Mouse (Mus musculus): ENCODE data around the gene Cacnb2. TPM values are rescaled to one million over a fixed set of nuclear protein-coding genes. Genes with fewer than 3 reads are reported as not detected.
A peak's percentile ranks its signal among the peaks of the same experiment; 100 is the strongest.

Cacnb2 gene
- polyA plus RNA-seq, 1 experiment from 2014 or later, result 1.2 TPM

GRCm38 (mm10) chr2:14818651-14819050 lies 215.8 kb downstream of the Cacnb2 start:
- Histone ChIP-seq H3K9me3 (ENCODE audit: control insufficient read depth, low read length) (no peaks in the 10 kb centered on the region), H3K36me3 (ENCODE audit: control insufficient read depth, insufficient read depth, low read length) (no peaks in the 10 kb centered on the region), H3K27ac (replicated peaks; ENCODE audit: low read depth, low read length) (no peak overlapping the region), H3K4me3 (ENCODE audit: low read depth, low read length) (no peak overlapping the region), H3K9ac (ENCODE audit: low read depth, low read length) (no peak overlapping the region), H3K4me1 (ENCODE audit: control insufficient read depth, insufficient read depth, low read length) (peaks cover under 1% of the 10 kb centered on the region; the same call in 1 of the 2 replicates), H3K27me3 (replicated peaks; ENCODE audit: control insufficient read depth, insufficient read depth, low read length) (no peaks in the 10 kb centered on the region), H3K4me2 (ENCODE audit: low read depth, low read length) (no peak overlapping the region)
- DNase-seq (ENCODE audit: low spot score) (no peak), ATAC-seq (ENCODE audit: low read depth) (no peak)
- WGBS, result 34% methylated on average over 1 of the region's 1 CpGs

DNA sequence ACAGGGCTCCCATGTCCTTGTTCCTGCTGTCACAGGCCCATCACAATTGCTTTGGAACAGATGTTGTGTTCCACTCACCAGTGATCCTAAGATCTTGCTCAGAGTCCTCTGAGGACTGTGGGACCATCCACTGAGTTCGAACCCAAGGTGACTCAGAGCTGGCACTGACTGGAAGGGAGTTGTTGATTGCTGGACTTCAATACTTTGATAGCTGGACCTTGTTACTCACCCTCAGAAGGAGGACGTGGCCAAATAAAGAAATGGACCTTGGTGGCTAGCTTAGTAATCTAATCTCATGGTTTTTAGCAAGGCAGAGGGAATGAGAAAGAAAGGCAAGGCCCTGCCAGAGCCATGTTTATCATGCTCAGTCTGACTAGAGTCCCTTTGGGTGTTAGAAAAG lies 218.1 kb downstream of the Cacnb2 start:
- H3K4me1 ChIP-seq (ENCODE audit: control insufficient read depth, insufficient read depth, low read length), result peaks cover 3% of the 10 kb centered on the region; the same call in 1 of the 2 replicates
- H3K27ac ChIP-seq (replicated peaks; ENCODE audit: low read depth, low read length), result no peak overlapping the region
- no peak overlapping the region for H3K4me3 ChIP-seq (ENCODE audit: low read depth, low read length)
- H3K9me3 ChIP-seq (ENCODE audit: control insufficient read depth, low read length), result no peaks in the 10 kb centered on the region
- ATAC-seq (ENCODE audit: low read depth) (no peak), DNase-seq (ENCODE audit: low spot score) (no peak)
- no peak overlapping the region for H3K4me2 ChIP-seq (ENCODE audit: low read depth, low read length)
- no peaks in the 10 kb centered on the region for H3K27me3 ChIP-seq (replicated peaks; ENCODE audit: control insufficient read depth, insufficient read depth, low read length)
- 91% methylated on average over 2 of the region's 2 CpGs for WGBS
- no peak overlapping the region for H3K9ac ChIP-seq (ENCODE audit: low read depth, low read length)
- H3K36me3 ChIP-seq (ENCODE audit: control insufficient read depth, insufficient read depth, low read length), result no peaks in the 10 kb centered on the region

GRCm38 (mm10) chr2:14823105-14823504 lies 220.2 kb downstream of the Cacnb2 start:
- Histone ChIP-seq H3K27ac (replicated peaks; ENCODE audit: low read depth, low read length) (no peak overlapping the region), H3K9me3 (ENCODE audit: control insufficient read depth, low read length) (no peaks in the 10 kb centered on the region), H3K36me3 (ENCODE audit: control insufficient read depth, insufficient read depth, low read length) (no peaks in the 10 kb centered on the region), H3K9ac (ENCODE audit: low read depth, low read length) (no peak overlapping the region), H3K4me1 (ENCODE audit: control insufficient read depth, insufficient read depth, low read length) (peaks cover 3% of the 10 kb centered on the region; the same call in 1 of the 2 replicates), H3K27me3 (replicated peaks; ENCODE audit: control insufficient read depth, insufficient read depth, low read length) (no peaks in the 10 kb centered on the region), H3K4me2 (ENCODE audit: low read depth, low read length) (no peak overlapping the region), H3K4me3 (ENCODE audit: low read depth, low read length) (no peak overlapping the region)
- DNase-seq (ENCODE audit: low spot score), result peak; percentile 48
- no peak; the same call in 1 of the 2 replicates for ATAC-seq (ENCODE audit: low read depth)

DNA sequence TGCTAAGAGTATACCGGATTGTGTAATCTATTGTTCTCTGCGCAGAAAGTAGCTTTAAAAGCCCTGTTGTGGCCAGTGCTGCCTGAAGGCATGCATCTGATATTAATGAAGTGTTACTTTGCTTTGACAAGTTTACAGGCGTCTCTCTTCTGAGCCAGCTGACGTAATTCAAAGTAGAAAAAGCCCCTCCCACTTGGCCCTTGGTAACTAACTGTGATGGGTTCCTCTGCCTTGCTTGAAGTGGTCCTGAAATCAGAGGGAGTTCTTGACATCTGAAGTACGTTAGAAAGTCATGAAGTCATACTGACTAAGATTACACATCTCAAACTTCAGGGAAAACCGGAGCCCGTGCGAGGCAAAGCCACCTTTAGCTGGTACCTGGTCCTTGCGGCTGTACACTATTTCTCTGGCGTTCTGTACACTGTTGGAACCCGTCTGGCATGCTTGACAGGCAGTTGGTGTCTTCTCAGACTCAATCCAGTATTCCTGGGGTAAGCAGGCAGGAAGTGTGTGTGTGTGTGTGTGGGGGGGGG lies 221.0 kb downstream of the Cacnb2 start:
- Histone ChIP-seq H3K36me3 (ENCODE audit: control insufficient read depth, insufficient read depth, low read length) (no peaks in the 10 kb centered on the region), H3K4me3 (ENCODE audit: low read depth, low read length) (no peak overlapping the region), H3K27ac (replicated peaks; ENCODE audit: low read depth, low read length) (no peak overlapping the region), H3K9ac (ENCODE audit: low read depth, low read length) (peak overlapping the region; percentile 45), H3K4me1 (ENCODE audit: control insufficient read depth, insufficient read depth, low read length) (peaks cover 5% of the 10 kb centered on the region), H3K27me3 (replicated peaks; ENCODE audit: control insufficient read depth, insufficient read depth, low read length) (no peaks in the 10 kb centered on the region), H3K9me3 (ENCODE audit: control insufficient read depth, low read length) (no peaks in the 10 kb centered on the region), H3K4me2 (ENCODE audit: low read depth, low read length) (peak overlapping the region; percentile 39)
- ATAC-seq (ENCODE audit: low read depth), result peak; percentile 60
- WGBS, result 20% methylated on average over 11 of the region's 11 CpGs
- peak; percentile 69 for DNase-seq (ENCODE audit: low spot score)

- Histone ChIP-seq H3K4me2 (ENCODE audit: low read depth, low read length) (no peak overlapping the region), H3K27me3 (replicated peaks; ENCODE audit: control insufficient read depth, insufficient read depth, low read length) (no peaks in the 10 kb centered on the region), H3K9me3 (ENCODE audit: control insufficient read depth, low read length) (no peaks in the 10 kb centered on the region), H3K27ac (replicated peaks; ENCODE audit: low read depth, low read length) (no peak overlapping the region), H3K4me1 (ENCODE audit: control insufficient read depth, insufficient read depth, low read length) (peaks cover 9% of the 10 kb centered on the region), H3K4me3 (ENCODE audit: low read depth, low read length) (no peak overlapping the region), H3K9ac (ENCODE audit: low read depth, low read length) (no peak overlapping the region), H3K36me3 (ENCODE audit: control insufficient read depth, insufficient read depth, low read length) (no peaks in the 10 kb centered on the region)
- DNase-seq (ENCODE audit: low spot score), result no peak
- ATAC-seq (ENCODE audit: low read depth), result no peak
- WGBS, result 61% methylated on average over 4 of the region's 4 CpGs
Measured at GRCm38 (mm10) chr2:14825146-14825545, 222.3 kb downstream of the Cacnb2 start.

DNA sequence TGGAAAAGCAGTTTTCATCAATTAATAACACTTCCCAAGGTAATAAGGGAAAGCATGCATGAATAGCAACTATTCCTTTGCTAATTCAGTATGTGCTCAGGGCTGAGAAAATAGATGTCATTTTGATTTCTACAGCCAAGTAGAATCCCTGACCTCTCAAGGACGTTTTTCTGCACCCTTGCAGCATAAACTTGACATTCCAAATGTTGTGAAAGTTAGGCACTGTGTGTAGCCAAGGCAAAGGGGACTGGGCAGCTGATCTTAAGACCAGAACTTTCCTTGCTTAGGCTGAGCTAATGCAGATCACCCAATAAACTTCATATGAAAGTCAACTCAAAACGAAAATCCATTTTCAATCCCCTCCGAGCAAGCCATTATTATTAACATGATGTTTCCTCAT lies 226.6 kb downstream of the Cacnb2 start:
- no peaks in the 10 kb centered on the region for H3K36me3 ChIP-seq (ENCODE audit: control insufficient read depth, insufficient read depth, low read length)
- no peak overlapping the region for H3K9ac ChIP-seq (ENCODE audit: low read depth, low read length)
- ATAC-seq (ENCODE audit: low read depth) (no peak), DNase-seq (ENCODE audit: low spot score) (no peak)
- H3K27me3 ChIP-seq (replicated peaks; ENCODE audit: control insufficient read depth, insufficient read depth, low read length), result no peaks in the 10 kb centered on the region
- H3K4me3 ChIP-seq (ENCODE audit: low read depth, low read length), result no peak overlapping the region
- H3K9me3 ChIP-seq (ENCODE audit: control insufficient read depth, low read length), result no peaks in the 10 kb centered on the region
- H3K27ac ChIP-seq (replicated peaks; ENCODE audit: low read depth, low read length), result no peak overlapping the region
- peaks cover 6% of the 10 kb centered on the region; the same call in 1 of the 2 replicates for H3K4me1 ChIP-seq (ENCODE audit: control insufficient read depth, insufficient read depth, low read length)
- 54% methylated on average over 3 of the region's 3 CpGs for WGBS
- no peak overlapping the region for H3K4me2 ChIP-seq (ENCODE audit: low read depth, low read length)

DNA sequence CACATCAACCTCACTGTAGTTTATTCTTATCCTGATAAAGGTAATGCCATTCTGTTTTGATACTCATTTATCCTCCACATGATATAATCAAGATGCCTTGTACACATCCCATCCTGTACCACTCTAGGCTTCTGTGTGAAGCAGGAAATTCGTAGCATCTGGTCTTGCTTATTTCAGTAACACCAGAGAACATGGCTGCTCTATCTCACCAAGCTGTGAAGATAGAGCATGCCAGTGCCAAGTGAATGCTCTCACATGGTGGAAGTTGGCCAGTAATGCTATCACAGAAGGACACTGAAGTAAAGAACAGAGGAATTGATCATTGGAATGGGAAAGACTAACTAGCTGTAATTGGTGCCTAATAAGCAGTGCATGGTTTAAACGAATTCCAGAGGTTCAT lies 228.4 kb downstream of the Cacnb2 start:
- Histone ChIP-seq H3K9ac (ENCODE audit: low read depth, low read length) (no peak overlapping the region), H3K27ac (replicated peaks; ENCODE audit: low read depth, low read length) (no peak overlapping the region), H3K4me3 (ENCODE audit: low read depth, low read length) (no peak overlapping the region), H3K27me3 (replicated peaks; ENCODE audit: control insufficient read depth, insufficient read depth, low read length) (no peaks in the 10 kb centered on the region), H3K9me3 (ENCODE audit: control insufficient read depth, low read length) (no peaks in the 10 kb centered on the region), H3K4me1 (ENCODE audit: control insufficient read depth, insufficient read depth, low read length) (peaks cover 6% of the 10 kb centered on the region; the same call in 1 of the 2 replicates), H3K4me2 (ENCODE audit: low read depth, low read length) (no peak overlapping the region), H3K36me3 (ENCODE audit: control insufficient read depth, insufficient read depth, low read length) (no peaks in the 10 kb centered on the region)
- WGBS, result 69% methylated on average over 2 of the region's 2 CpGs
- ATAC-seq (ENCODE audit: low read depth) (no peak), DNase-seq (ENCODE audit: low spot score) (no peak)

GRCm38 (mm10) chr2:14834700-14835317 lies 231.9 kb downstream of the Cacnb2 start:
- Histone ChIP-seq H3K4me2 (ENCODE audit: low read depth, low read length) (no peak overlapping the region), H3K27me3 (replicated peaks; ENCODE audit: control insufficient read depth, insufficient read depth, low read length) (no peaks in the 10 kb centered on the region), H3K4me3 (ENCODE audit: low read depth, low read length) (no peak overlapping the region), H3K36me3 (ENCODE audit: control insufficient read depth, insufficient read depth, low read length) (no peaks in the 10 kb centered on the region), H3K9me3 (ENCODE audit: control insufficient read depth, low read length) (no peaks in the 10 kb centered on the region), H3K4me1 (ENCODE audit: control insufficient read depth, insufficient read depth, low read length) (no peaks in the 10 kb centered on the region), H3K27ac (replicated peaks; ENCODE audit: low read depth, low read length) (no peak overlapping the region), H3K9ac (ENCODE audit: low read depth, low read length) (no peak overlapping the region)
- ATAC-seq (ENCODE audit: low read depth) (no peak), DNase-seq (ENCODE audit: low spot score) (peak; percentile 16)
- 67% methylated on average over 5 of the region's 5 CpGs for WGBS

DNA sequence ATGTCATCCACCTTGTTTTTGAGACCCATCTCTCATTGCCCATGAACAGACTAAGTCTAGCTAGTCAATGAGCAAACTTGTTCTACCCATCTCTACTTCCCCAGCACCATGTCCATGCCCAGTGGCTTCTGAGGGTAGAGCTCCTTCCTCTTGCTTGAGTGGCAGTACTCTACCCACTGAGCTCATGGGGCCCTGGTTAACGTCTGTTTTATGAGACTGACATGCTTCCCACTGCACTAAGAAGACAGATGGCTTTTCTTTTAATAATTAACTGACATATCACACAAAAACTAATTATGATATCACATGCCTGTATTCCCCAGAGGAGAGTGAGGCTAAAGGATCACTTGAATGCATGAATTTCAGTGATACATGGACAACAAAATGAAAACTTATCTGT lies 238.4 kb downstream of the Cacnb2 start:
- Histone ChIP-seq H3K4me1 (ENCODE audit: control insufficient read depth, insufficient read depth, low read length) (no peaks in the 10 kb centered on the region), H3K27me3 (replicated peaks; ENCODE audit: control insufficient read depth, insufficient read depth, low read length) (no peaks in the 10 kb centered on the region), H3K9ac (ENCODE audit: low read depth, low read length) (no peak overlapping the region), H3K9me3 (ENCODE audit: control insufficient read depth, low read length) (no peaks in the 10 kb centered on the region), H3K4me3 (ENCODE audit: low read depth, low read length) (no peak overlapping the region), H3K4me2 (ENCODE audit: low read depth, low read length) (no peak overlapping the region), H3K27ac (replicated peaks; ENCODE audit: low read depth, low read length) (no peak overlapping the region), H3K36me3 (ENCODE audit: control insufficient read depth, insufficient read depth, low read length) (no peaks in the 10 kb centered on the region)
- DNase-seq (ENCODE audit: low spot score) (no peak), ATAC-seq (ENCODE audit: low read depth) (no peak)
- WGBS, result 57% methylated on average over 1 of the region's 1 CpGs

Measured in embryonic facial prominence, embryonic 14.5 days (tissue).